Mouse (Mus musculus): Measurements from ENCODE around the gene Eif2ak4.

Eif2ak4 gene

DNA sequence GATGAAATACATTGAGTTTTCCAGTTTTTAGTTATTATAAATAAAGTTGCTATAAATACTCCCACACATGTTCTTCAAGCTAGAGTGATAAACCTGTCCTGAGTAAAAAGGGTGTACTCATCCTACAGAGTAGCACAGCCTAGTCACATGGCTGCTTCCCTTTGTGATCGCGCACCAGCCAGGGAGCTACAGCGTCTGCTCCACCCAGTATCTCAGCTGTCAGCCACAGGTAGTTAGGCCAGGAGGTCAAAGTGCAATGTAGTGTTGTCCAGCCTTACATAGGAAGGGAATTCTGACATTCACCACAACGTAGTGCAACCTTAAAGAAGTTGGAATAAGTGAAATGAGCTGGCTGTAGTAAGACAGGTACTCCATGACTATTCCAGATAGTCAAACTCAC is 17.1 kb downstream of the Eif2ak4 start:
- DNase-seq (ENCODE audit: low read depth, low spot score) = no peak

DNA sequence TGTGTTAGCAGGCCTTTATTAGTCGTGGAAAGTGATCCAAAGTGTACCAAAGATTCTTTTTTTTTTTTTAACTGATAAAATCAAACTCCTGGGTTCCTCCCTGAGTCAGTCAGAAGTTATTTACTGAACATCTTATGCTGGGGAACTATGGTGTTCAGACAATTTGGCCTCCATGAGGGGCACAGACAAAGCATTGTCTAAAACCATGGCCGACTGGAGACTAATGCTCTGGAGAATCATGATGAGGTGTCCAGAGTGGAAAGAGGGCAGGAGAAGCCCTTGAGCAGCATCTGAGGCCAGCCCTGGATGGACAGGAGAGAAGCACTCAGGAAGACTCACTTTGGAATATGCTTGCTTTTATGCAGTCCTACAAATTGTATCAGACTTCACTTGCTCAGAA is 18.4 kb downstream of the Eif2ak4 start:
- DNase-seq (ENCODE audit: low read depth, low spot score) = no peak

DNA sequence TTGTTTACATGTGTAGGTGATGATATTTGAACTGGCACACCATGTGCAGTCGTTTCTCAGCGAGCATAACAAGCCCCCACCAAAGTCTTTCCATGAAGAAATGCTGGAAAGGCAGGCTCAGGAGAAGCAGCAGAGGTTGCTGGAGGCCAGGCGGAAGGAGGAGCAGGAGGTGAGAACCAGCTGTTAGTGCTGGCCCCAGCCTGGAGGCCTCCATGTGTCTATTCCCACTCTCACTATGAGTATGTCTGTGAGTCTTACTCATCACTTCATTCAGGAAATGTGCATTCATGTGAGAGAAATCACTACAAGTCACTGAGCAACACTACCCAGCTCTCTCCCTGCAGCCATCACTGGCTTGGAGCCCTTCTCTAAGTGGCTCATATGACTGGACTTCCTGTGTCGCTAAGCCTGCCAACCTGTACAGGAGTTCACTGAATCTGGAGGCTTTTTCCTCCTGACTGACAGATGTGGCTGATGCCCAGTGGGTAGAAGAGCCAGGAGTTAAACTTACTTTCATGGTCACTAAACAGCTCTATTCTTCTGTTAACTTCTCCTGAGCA is 20.0 kb downstream of the Eif2ak4 start:
- DNase-seq (ENCODE audit: low read depth, low spot score) = no peak

DNA sequence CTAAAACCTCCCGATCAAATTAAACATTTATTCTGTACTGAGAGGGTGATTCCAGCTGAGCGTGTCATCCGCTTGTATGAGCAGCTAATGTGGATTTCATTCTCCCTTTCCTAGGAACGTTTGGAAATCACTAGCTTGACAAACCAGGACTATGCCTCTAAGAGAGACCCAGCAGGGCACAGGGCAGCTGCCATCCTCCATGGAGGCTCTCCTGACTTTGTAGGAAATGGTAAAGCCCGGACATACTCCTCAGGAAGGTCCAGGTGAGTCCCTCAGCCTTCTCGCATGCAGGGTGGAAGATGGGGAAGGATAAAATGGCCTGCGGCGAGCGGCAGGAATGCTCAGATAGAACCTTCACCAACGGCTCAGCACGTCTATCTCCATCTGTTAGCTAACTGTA is 24.4 kb downstream of the Eif2ak4 start:
- DNase-seq (ENCODE audit: low read depth, low spot score) = no peak

DNA sequence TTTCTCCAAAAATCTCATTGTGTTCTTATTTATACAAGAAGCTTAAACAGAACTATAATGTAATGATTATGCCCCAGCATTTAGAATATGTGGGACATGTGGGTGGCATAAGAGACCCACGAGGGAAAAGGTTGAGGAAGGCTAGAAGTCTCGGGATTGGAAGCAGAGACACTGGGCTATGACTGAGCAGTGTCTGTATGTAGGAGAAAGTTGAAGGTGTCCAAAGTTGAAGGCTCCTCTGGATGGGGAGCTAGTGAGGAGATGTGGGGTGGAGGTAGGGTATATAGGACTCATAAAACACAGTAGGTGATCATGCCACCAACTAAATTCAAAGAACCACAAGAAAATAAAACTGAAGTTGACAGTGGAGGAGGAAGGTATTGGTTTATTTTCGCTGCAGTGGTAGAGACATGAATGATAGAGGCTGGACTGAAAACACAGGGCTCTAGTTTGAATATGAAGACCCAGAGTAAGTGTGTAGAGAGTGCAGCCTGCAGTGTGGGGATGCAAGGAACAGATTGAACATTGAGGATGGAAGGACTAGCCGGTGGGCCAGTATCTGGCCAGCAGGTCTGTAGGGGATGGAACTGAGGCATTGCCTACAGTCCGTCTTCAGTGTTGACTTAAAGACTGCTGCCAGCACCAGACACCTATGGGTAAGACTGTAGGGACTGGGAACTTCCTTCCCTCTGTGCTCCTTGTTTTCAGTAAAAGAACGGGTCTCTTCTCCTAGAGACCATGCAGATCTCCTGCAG is 27.4 kb downstream of the Eif2ak4 start:
- DNase-seq (ENCODE audit: low read depth, low spot score) = no peak

DNA sequence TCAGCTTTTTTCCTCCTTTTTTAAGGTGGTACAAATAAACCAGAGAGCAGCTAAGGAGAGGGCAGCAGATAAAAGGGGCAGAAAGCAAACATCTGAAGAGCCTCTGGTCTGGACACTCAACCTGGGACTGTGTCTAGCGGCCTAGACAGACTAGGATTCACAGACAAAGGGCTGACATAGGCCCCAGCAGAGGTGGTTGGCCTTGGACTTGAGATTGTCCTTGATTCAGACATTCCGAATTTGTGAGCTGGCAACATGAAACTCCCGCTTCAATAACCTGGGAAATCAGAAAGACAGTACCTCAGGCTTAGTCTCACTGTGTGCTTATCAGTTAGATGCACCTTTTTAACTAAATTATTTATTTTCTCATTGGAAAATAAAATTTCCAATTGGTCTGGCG is 29.7 kb downstream of the Eif2ak4 start:
- DNase-seq (ENCODE audit: low read depth, low spot score) = no peak

DNA sequence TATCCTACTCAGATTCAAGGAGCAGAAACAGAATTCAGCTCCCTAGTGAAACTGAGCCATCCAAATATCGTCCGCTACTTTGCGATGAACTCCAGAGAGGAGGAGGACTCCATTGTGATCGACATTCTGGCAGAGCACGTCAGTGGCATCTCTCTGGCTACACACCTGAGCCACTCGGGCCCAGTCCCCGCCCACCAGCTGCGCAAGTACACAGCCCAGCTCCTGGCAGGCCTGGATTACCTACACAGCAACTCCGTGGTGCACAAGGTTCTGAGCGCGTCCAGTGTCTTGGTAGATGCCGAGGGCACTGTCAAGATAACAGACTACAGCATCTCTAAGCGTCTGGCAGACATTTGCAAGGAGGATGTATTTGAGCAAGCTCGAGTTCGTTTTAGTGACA is 33.5 kb downstream of the Eif2ak4 start:
- no peak for DNase-seq (ENCODE audit: low read depth, low spot score)

DNA sequence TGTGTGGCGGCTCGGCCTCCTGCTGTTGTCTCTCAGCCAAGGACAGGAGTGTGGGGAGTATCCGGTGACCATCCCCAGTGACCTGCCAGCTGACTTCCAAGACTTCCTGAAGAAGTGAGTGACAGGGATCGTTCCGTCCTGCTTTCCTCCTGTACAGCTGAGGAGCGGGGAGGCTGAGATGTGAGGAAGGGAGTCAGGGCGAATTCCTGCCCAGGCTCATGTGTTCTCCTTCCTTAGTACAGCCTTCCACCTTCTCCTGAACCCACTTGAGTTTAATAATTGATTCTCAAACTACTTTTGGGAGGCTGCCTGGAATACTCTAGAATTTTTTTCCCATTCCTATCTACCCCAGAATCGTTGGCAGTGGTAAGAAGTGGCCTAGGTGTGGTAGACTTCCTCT is 34.0 kb downstream of the Eif2ak4 start:
- DNase-seq (ENCODE audit: low read depth, low spot score) = no peak

DNA sequence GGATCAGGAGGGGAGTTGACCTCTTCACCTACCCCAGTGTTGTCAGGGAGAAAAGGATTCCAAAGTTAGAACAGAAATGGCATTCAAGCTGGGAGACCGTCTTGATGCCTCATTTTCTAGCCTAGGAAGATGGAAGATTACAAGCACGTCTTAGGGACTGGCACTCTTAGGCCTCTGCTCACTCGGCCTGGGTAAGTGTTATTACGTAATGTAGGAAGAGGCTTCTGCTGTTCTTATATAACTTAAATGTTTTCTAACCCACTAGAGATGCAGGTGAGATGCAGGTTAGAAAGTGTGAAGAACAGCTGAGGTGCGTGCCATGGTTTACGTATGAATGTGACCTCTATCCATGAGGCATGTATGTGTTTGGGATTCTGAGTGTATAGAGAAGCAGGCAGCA is 39.9 kb downstream of the Eif2ak4 start:
- no peak for DNase-seq (ENCODE audit: low read depth, low spot score)

DNA sequence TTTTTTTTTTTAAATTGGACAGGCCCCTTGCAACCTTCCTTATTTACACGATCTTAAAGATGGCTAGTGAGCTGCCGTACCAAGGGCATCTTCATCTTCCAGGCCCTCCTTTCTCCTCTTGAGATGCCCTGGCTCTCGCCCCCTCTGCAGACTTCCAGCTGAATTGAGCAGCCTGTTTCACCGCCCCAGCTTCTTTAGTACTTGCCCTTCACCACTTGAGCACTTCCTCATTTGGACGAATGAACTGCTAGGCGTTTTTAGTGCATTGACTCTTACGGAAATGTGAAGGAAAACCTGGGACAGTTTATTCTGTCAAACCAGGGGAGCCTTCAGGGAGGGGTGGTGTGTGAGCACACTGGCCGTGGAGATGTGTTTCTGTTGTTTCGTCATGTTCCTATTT is 40.9 kb downstream of the Eif2ak4 start:
- no peak for DNase-seq (ENCODE audit: low read depth, low spot score)

DNA sequence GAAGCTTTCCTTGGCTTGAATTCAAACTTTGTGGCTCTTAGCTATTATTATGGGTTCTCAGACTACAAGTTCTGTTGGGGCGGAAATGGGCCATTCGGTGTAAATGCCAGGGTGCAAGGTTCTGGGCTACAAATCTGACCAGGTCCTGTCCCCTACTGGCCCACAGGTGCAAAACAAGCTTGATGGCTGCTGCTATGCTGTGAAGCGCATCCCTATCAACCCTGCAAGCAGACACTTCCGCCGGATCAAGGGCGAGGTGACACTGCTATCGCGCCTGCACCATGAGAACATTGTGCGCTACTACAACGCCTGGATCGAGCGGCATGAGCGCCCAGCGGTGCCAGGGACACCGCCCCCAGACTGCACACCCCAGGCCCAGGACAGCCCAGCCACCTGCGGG is 42.2 kb downstream of the Eif2ak4 start:
- peak; percentile 63 for DNase-seq (ENCODE audit: low read depth, low spot score)

DNA sequence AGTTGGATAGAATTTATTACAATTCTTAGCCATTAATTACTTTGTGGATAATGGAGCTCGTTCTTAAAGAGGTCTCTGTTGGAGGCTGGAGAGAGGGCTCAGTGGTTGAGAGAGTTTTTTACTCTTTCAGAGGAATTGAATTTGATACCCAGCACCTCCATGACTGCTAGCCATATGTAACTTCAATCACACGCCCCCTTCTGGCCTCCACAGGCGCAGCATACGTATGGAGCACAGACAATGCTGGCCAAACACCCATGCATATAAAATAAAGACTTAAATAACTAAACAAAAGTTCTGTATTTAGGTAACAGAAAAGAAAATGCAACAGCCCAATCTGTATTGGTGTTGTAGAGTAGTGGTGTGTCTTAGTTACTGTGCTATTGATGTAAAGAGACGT is 43.2 kb downstream of the Eif2ak4 start:
- peak; percentile 54 for DNase-seq (ENCODE audit: low read depth, low spot score)

DNA sequence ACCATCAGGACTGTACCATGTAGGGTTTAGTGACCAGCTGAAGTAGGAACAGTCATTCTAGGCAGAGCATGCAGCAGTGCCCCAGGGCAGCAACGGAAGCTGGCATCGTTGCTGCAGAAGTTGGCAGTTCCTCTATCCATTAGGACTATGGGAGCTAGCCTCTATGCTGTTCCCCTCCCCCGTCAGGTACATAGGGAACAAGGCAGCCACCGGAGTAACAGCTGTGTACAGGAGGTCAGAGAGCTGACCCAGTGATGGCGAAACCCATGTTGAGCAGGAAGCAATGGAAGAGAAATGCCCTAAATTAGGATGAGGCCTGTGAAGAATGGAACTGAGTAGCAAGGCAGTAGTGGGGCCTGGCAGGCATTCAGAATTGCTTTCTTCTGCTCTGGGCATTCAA is 53.8 kb downstream of the Eif2ak4 start:
- no peak for DNase-seq (ENCODE audit: low read depth, low spot score)

DNA sequence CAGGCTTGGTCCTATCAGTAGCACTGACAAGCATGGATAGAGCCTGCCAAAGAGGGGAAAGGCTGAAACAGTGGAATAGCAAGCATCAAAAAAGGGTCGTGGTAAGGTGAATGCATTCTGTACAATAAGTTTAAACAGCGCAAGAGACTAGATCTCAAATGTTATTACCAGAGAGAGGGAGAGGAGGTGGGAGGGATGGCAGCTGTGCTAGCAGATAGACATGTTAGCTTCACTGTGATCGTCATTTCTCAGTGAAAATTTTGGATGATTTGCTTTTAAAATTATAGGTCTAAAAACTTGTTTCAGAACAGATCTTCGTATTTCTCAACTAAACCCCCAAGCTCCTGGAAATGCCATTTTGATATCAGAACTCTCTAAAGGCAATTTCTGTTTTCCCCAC is 54.3 kb downstream of the Eif2ak4 start:
- no peak for DNase-seq (ENCODE audit: low read depth, low spot score)

DNA sequence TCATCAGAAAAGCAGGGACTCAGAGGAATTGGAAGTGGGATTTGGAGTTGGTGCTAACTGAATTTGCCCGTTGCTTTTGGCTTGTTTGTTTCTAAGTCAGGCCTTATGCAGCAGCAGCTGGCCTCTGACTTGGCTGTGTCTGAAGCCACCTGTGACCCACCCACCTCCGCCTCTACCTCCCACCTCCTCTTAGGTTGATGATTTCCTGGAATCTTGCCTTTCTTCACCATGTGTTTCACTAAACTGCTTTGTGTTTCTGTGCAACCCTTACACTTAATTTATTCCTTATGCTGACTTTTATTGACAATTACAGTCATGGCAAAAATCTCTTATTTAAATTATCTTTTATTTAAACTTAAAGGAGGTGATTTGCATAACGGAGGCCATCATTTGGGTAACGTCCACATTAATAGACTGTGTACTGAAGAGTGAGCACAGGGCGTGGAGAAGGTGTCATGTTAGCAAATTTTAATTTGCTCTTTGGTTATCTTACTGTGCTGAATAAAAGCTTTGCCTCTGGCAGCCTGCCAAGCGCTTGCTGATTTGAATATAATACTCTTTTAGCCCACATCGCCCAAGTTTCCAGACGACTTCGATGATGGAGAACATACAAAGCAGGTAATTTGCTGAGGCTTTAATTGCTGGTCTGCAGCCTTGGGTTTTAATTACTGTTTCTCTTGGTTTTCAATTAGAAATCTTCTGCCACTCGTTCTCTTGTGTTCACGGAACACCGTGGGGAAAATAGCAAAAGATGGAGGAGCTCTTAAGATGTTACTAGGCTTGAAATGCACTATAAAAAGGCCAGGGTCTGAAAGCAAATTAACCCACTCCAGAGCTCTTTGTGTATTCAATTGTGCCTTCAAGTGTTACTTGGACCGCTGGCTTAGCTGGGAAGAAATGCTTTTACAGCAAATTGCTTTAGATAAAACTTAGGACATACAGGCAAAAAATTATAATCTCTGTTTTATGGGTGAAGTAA is 57.6 kb downstream of the Eif2ak4 start:
- DNase-seq (ENCODE audit: low read depth, low spot score) = no peak

DNA sequence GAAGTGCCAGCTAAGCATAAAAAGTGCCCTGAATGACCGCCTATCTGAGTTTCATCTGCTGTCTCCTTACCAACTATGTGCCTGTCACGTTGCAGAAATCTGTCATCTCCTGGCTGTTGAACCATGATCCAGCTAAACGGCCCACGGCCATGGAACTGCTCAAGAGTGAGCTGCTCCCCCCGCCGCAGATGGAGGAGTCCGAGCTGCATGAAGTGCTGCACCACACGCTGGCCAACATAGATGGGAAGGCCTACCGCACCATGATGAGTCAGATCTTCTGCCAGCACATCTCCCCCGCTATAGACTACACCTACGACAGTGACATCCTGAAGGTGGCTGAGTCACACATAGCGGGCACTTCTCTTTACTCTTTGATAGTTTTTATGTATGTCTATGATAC is 59.8 kb downstream of the Eif2ak4 start:
- no peak for DNase-seq (ENCODE audit: low read depth, low spot score)

DNA sequence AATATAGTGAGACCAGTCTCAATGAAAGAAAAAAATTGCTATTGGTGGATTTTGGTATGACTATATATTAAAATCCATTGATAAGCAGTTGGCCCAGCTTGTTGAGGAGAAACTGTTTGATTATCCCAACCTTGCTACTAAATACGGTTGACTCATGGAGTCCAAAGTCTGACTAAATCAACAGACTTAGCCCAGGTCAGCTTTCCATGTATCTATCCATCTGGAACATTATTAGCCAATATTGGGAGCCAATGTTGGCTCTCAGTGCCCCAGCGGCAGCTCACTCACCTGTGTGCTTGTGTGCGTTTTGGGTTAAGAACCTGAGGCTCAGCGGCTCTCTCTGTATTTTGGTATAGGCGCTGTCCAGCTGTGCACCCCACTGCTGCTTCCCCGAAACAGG is 62.6 kb downstream of the Eif2ak4 start:
- DNase-seq (ENCODE audit: low read depth, low spot score) = no peak

DNA sequence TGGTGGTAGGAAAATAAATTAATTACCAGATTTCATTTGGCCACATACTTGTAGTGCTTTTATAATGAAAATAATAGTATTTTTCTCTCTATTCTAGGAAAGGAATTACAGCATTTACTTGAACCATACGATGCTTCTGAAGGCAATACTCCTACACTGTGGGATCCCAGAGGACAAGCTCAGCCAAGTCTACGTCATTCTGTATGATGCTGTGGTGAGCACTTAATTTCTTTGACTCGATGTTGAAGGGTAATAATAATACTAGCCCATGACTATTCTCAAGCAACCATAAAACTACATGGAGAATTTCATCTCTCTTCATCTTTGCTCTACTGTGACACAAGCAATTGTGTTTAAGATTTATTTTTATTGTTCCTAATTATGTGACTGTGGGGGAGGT is 68.6 kb downstream of the Eif2ak4 start:
- no peak for DNase-seq (ENCODE audit: low read depth, low spot score)

DNA sequence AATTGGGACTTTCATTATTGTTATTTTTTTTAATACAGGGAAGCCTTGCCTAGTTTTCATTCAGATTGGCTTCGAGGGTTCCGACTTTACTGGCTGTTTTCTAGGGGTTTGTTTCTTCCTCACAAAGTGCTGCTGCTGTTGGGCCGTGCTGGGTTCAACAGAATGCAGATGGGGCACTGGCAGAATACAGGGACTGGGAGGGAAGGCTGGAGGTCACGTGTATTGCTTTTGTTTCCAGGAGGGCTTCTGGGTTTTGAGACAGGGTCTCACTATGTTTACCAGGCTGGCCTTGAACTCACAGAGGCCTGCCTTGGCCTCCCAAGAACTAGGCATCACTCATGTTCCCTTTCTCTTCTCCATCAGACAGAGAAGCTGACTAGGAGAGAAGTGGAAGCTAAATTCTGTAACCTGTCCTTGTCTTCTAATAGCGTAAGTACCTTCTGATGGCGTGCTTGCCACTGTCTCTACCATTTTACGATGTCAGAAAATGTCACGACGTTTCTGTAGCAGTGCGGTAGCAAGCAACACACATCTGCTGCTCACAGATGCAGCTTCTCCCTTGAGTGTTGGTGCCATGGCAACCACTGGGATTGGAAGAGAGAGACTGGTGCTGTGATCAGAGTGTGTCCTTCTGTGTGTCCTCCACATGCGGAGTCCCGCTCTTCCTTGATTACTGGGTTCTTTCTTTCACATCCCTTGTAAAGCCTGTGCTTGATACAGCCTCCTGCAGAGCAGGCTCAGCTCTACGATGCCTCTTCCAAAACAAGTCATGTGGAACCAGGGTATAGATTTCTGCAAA is 69.2 kb downstream of the Eif2ak4 start:
- no peak for DNase-seq (ENCODE audit: low read depth, low spot score)

DNA sequence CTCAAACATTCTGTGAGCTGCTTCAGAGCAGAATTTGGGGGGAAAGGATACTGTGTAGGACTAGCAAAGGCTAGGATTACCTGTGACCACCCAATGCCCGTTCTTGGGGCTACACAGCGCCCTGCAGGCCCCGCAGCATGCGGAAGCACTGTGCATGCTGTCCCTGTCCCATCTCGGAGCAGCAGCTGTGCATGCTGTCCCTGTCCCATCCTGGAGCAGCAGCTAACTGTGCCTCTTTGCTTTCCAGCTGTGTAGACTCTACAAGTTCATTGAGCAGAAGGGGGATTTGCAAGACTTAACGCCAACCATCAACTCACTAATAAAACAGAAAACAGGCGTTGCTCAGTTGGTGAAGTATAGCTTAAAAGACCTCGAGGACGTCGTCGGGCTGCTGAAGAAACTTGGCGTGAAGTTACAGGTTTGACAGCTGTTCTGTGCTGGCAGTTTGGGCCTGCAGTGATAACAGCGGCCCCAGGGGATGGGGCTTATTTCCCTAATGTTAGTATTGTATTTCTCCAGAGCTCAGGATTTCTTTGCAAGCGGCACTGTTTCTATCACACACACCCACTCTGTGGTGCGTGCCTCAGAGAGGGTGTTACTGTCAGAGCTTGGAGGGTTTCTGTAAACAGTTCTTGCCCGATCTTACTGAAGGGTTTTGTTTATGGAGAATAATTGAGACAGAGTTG is 73.2 kb downstream of the Eif2ak4 start:
- DNase-seq (ENCODE audit: low read depth, low spot score) = no peak

DNA sequence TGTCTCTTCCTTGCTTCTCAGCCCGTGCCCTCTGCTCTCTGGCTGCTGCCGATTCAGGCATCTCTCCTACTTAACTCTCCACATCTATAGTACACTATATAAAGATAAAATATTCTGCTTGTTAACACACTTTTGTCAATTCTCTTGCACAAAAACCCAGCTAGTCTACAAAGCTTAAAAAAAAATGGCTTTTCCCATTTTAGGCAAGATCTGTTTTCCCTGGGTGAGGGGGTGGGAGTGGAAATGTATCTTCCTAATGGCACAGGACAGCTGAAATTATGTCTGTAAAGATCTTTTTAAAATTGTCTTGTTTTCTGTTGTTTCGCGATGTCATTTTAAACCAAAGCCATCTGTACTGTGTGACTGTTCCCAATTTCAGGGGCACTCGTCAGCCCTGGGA is 75.1 kb downstream of the Eif2ak4 start:
- no peak for DNase-seq (ENCODE audit: low read depth, low spot score)
